Mouse (Mus musculus) small intestine, adult 2 months (tissue): ENCODE data around the gene Vipr2.

Experiments
- CTCF ChIP-seq: fragments of 200-500 bp; IDR thresholded peaks from 2 replicates; pipeline ENCODE4 v1.5.1; 2012; ENCODE audit warnings: low read depth, mild to moderate bottlenecking, control low read depth, inconsistent platforms, low read length, moderate library complexity, mixed read lengths; ENCODE audit not compliant: insufficient replicate concordance, insufficient read length; ENCODE audit errors: extremely low read depth
- POLR2A ChIP-seq: fragments of 200-500 bp; IDR thresholded peaks from 2 replicates; pipeline ENCODE4 v1.6.1; 2012; ENCODE audit warnings: low read depth, mild to moderate bottlenecking, control low read depth, inconsistent platforms, low read length, moderate library complexity

DNA sequence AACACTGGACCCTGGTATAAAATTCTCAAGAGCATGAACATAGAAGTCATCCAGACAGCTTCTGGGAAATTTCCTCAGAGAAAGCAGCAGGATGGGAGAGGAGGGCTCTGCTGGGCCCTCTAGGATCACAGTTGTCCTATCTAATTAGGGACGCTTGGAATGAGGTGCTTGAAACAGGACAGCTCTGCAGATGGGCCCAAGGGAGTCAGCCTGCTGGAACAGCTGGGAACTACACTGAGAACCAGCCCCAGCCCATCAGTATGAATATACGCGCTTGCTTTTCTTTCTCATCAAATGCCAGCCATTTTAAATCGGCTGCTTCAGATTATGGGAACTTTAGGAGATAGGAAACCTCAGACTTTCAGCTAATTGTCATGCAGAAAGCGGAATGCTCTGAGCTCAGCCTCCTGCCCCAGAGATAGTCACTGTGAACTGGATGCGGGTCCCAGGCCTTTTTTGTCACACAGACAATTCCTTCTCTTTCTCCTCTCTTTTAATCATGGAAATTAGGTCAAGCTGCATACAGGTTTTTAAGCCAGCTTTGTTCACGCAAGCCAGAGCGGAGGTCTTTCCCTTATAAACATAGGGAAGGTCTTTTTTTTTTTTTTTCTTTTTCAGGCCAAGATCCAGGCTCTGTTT, 69.6 kb downstream of the Vipr2 start:
- TF ChIP-seq CTCF (no peak), POLR2A (no peak)
